Mouse (Mus musculus) CH12.LX (cell line): ENCODE results near the gene Rab11b.

Source experiments
- KAT2A ChIP-seq: IDR thresholded peaks from 2 replicates; pipeline ENCODE4 v1.6.1; 2012; ENCODE audit warnings: low read length, improper control_type of control experiment, inconsistent platforms; ENCODE audit not compliant: insufficient replicate concordance
- TCF12 ChIP-seq: IDR thresholded peaks from 2 replicates; pipeline ENCODE4 v1.6.1; 2014; ENCODE audit warnings: low read depth, mild to moderate bottlenecking, inconsistent platforms, low read length, improper control_type of control experiment
- USF1 ChIP-seq: IDR thresholded peaks from 2 replicates; pipeline ENCODE4 v1.6.1; 2014; ENCODE audit warnings: low read depth, mild to moderate bottlenecking, inconsistent platforms, low read length, improper control_type of control experiment

- TF ChIP-seq TCF12 (no peak), USF1 (no peak), KAT2A (no peak)
These were observed 15.5 kb downstream of the Rab11b start for GRCm38 (mm10) chr17:33744686-33745384.
